Mouse (Mus musculus) left cerebral cortex, postnatal 36 days (tissue): Measurements from ENCODE around the gene Ece1. TPM values are rescaled to one million over a fixed set of nuclear protein-coding genes. Genes with fewer than 3 reads are reported as not detected.

ENCODE experiments used
- DNase-seq, 2 experiments: peaks; one replicate each; pipeline ENCODE4 v3.0.0; 2021 to 2022; ENCODE audit warnings: low spot score in 2 of 2, mixed read lengths in 1 of 2
- intact Hi-C: fragments of 180-260 bp; cut with DNase I; formaldehyde crosslinking; loops from one replicate; pipeline ENCODE4 v1.15.1; 2025
- total RNA-seq, 2 experiments: library from RNA; stranded (reverse); gene quantifications; 2 replicates each; pipeline ENCODE4 v1.2.3; 2021

Ece1 gene
- total RNA-seq, 2 experiments from 2014 or later = 80.5 to 83.0 TPM

DNA sequence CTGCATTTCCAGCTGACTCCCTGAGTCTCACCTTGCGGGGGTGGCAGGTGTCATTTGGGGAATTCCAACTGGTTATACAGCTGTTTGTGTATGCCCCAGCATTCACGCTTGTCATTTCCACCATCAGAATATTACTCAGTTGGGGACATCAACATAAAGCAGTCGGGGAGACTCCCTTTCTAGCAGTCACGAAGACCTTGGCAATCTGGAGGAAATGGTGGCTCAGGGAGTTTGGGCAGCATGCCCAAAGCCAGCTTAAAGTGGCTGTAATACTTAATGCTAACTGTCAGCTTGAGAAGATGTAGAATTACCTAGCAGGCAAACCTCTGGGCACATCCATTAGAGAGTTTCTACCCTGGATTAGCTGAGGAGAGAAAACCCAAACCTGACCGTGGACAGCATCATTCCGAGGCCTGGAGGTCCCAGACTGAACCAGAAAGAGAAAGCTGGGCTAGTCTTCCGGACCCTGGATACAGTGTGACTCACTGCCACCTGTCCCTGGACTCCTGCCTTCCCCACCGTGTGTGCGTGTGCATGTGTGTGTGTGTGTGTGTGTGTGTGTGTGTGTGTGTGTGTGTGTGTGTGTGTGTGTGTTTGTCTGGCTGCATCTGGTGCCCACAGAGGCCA lies 13.5 kb downstream of the Ece1 start:
- intact Hi-C loops = no loop called here
- no peak for DNase-seq

DNA sequence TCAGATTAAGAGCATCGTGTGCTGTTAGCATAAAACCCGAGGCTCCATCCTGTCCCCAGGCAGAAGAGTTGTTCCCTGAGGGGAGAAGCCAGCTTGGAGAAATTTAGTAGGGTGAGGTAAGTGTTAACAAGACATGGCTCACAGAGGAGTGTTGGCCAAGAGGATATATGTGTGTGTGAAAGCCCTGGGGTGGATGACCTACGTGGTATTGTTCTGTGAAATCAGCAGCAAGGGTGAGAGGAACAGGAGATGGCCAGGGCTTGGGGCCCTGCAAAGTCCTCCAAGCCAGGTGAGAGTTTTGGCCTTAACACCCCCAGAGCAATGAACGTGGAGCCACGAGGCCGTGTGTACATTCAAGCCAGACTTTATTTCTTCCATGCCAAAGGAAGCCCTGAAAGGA lies 14.8 kb downstream of the Ece1 start:
- intact Hi-C loops = no loop called here

GRCm38 (mm10) chr4:137877432-137877881 lies 15.4 kb downstream of the Ece1 start:
- intact Hi-C loops = no loop called here
- no peak for DNase-seq

More for the DNA sequence above, 14.8 kb downstream of the Ece1 start:
- DNase-seq = no peak

DNA sequence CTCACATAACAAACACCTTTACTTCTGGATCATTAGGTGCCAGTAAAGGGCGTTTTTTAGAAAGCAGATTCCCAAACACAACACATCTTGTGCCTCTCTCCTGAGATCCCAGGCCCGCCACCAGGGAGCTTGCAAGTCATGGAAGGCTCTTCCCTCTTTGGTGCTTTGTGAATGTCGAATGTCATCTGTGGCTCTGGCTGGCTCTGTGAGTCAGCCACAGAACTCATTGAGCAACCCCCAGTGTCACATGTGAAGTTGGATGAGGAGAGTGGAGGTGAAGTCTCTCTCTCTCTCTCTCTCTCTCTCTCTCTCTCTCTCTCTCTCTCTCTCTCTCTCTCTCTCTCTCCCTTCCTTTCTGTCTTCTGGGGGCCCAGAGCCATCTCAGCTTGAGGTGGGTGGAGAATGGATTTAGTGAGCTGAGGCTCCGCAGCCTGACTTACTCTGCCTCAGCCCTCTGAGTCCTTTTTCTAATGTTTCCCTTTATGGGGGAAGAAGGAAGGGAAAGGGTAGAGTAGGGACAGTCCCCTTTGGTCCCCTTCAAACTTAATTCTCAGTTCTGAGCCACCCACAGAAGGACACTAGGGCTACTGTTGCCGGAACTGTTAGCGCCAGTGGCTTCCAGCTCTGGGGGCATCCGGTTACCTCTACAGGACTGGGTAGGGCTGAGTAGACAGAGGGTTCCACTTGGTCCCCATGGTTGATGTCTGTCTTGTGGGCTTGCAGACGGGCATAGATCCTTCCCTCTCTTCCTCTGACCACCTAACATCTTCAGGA lies 17.5 kb downstream of the Ece1 start:
- DNase-seq = no peak
- intact Hi-C loops = no loop called here

- no peak for DNase-seq
- intact Hi-C loops = no loop called here
Observed at GRCm38 (mm10) chr4:137881445-137881844, 19.4 kb downstream of the Ece1 start.

DNA sequence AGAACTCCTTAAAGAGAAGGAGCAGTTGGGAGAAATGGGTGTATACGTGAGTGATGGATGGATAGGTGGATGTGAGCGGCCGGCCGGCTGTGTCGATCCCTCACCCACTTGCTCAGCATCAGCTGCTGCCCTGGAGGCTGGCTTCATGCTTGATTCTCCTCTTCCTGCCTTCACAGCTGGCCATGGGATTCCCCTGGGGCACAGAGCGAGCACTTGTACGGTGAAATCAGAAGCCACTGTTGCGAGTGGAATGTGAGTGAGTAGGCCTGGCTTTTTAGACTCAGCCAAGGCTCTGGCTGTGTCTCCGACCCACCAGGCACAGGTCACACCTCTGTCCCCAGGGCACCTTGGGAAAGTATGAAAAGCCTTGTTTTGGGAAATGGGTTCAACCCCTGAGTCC lies 20.6 kb downstream of the Ece1 start:
- DNase-seq = no peak
- intact Hi-C loops = no loop called here

DNA sequence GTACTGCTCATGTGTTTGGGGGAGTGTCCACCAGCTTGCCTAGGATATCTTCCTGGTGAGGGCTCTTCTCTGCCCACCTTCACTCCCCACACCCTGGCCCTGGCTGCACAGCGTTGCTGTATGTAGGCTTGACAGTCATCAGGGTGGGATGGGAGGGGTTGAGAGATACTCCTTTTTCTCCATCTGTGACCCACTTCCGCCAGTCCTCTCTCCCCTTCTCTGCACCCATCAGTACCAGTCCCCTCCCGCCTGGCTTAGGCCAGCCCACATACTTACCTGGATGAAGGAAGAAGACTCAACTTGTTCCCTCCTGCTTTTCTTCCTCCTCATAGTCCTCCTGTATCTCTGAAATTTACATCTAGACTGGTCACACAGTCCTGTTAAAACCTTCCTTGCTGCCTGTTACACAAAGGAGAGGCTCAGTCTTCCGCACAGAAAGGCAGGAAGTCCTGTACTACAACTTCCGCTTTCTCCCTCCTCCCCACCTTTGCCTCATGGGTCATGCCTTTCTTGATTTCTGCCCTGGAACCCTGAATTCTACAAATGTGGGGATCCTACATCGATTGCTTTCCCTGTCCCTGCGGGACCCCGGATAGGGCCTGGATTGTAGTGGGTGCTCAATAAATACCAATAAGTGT lies 21.6 kb downstream of the Ece1 start:
- intact Hi-C loops = no loop called here
- DNase-seq = no peak

DNA sequence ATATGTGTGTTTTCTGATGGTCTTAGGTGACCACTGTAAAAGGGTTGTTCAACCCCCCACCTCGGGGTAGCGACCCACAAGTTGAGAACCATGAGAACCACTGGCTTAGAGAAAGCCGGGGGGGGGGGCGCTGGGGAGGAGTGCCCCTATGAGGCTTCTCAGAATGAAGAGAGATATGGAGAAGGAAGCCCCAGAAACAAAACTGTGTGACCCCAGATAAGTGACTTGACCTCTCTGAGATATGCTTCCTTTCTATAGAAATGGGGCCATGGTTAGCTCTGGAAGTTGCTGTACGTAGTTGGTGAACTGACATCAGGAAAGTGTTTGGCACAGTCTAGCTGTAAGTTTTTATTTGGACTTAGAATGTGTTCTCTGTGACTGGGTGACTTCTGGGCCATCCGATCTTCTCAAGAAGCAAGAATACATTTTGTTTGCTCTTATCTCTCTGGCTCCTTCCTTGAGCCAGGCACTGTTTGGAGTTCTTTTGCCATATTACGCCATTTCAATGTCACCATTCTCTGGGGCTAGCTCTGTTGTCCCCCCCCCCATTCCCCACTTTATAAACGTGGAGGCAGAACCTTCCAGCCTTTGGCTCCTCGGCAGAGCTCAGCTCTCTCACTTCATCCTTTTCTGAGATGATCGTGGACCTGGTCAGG lies 25.4 kb downstream of the Ece1 start:
- DNase-seq = no peak

DNA sequence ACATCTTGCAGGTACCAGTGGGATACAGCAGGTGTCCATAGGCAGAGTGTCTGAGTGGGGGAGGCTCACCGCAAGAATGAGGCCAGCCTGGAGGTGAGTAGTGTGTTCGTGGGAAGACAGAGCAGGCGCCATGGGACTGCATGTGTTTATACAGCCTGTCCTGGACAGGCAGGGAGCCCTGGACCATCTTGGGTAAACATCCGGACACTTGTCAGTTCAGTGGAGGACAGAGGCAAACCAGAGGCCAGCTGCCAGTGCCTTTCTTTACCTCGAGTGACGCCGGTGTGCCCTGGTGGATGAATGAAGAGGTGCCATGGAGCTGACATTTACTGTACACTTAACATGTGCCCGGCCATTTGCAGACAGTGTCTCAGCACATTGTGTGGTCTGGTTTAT lies 26.0 kb downstream of the Ece1 start:
- intact Hi-C loops = no loop called here
- no peak for DNase-seq

More for the DNA sequence above, 25.4 kb downstream of the Ece1 start:
- intact Hi-C loops = no loop called here

DNA sequence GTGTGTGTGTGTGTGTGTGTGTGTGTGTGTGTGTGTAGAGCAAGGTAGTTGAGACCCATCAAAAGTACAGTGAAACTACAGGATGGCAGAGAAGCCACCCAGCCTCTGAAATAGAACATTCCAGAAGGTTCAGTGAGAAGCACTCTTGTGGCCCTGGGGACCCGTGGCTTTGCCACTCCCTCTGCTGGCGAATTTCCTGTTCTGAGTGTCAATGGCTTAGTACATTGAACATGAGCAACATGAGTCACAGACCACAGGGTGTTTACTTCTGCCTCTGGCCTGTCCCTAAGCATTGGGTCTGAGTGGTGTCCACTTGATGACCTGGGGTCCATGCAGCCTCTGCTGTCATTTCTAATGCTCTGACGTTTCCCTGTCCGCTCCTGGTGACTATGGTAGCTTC lies 28.6 kb downstream of the Ece1 start:
- DNase-seq = no peak

DNA sequence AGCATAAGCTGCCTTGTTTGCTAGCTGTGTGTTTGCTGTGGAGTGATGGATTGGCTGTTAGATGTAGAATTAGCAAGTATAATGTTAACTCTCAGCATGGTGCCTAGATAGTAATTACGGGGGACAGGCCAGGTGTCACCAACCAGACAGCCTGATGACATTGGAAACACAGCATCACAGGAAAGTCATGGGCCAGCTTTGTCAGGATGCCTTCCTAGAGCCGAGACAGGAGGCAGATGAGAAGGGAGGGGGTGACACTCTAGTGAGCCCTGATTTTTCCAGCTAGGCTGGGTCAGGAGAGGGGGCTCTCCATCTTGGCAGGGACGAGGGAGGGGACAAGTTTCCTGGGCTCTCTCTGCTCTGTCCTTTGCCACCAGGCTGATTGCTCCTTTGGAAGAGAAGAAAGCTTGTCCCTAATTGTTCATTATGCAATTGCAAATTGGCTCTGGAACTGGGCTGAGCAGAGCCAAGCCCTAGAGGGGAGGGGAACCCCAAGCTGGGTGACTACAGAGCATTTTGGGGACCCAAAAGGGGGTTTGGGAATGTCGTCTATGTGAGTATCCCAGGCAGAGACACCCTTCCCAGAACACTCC lies 29.6 kb downstream of the Ece1 start:
- DNase-seq = no peak
- intact Hi-C loops = no loop called here

More for the DNA sequence above, 28.6 kb downstream of the Ece1 start:
- intact Hi-C loops = no loop called here

GRCm38 (mm10) chr4:137892713-137893242 lies 30.7 kb downstream of the Ece1 start:
- intact Hi-C loops = no loop called here
- DNase-seq = no peak

DNA sequence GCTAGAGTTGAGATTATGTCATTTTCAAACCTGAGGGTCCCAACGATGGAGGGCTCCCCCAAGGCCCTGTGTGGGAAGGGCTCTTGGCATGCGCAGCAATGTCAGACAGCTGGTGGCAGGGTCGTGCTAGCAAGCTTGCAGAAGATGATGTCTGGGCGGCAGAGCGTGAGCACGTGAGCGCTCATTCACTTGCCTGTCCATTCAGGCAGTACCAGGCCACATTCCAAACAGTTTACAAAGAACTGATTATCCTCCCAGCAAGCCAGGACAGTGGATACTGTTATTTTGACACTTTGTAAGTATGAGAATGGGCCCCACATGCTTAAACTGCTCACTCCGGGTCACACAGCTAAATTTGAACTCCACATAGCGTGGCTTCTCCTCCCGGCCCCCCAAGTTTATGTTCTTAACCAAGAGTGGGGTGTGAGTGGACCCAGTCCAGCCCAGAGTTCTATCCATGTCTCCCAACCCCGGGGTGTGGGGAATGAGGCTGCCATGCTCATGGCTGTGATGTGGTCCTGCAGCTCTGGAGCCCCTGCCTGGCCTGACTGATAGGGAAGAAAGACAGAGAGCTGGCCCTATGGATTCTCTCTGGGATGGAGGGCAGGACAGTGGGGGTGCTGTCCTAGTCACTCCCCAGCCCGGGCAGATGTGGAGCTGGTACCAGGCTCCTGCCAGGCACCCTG lies 34.7 kb downstream of the Ece1 start:
- DNase-seq = no peak
- intact Hi-C loops = no loop called here

DNA sequence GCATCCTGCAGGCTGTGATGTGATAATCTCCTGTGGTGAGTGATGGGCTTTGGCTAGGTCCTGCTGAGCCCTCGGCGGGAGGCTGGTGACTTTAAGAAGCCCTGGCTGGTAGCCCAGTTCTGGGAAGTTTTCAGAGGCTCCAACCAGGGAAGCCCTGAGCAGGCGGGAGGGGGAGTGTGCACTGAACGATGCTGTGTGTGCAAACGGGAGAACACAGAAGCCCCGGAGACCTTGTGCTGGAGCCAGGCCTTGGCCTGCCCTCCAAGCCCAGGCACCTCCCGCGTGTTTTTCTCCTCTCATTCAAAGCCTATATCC lies 35.2 kb downstream of the Ece1 start:
- DNase-seq = peak; percentile 51 to 56
- intact Hi-C loops = no loop called here

DNA sequence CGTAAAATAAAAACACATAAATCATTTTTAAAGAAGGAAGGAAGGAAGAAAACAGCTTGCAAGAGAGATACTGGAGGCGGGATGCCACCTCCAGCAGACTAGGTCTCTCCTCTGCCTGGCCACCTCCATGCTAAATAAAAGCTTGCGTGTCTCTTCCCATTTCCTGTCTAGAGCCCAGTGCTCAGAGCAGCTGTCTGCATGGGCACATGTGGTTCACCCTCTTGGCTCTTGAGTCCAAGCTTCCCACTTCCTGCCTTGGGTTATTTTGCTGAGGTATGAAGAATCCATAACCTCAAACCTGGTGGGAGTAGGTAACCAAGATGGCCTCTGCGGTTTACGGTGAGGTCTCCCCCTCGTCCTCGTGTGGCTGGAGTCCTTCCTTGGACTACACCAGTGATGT lies 36.5 kb downstream of the Ece1 start:
- DNase-seq = no peak
- intact Hi-C loops = no loop called here

- DNase-seq = no peak
- intact Hi-C loops = no loop called here
Observed at GRCm38 (mm10) chr4:137902268-137902667, 40.2 kb downstream of the Ece1 start.

GRCm38 (mm10) chr4:137902873-137903272 lies 40.8 kb downstream of the Ece1 start:
- intact Hi-C loops = no loop called here
- no peak for DNase-seq

GRCm38 (mm10) chr4:137904956-137905551 lies 43.0 kb downstream of the Ece1 start:
- intact Hi-C loops = no loop called here
- DNase-seq = no peak

DNA sequence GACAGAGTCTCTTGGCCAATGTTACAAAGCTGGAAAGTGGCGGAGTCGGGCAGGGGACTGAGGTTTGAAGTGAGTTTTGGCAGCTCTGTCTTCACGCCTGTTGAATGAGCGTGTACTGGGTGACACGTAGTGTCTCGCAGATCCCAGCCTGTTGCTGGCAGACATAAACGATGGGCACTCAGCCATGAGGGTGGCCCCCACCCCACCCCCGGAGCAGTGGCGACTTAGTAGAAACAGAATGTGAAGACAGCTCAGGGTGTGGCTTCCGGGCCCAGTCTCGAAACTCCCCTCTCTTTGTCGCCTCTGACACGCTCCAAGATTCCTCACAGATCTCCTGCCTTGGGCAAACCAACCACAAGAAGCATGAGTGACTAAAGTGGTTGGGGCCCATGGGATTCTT lies 45.9 kb downstream of the Ece1 start:
- intact Hi-C loops = no loop called here
- no peak for DNase-seq
